Mouse (Mus musculus) 3T3-L1 (cell line): ENCODE data around the gene Slc15a4.

Experiments
- DNase-seq: peaks from one replicate; pipeline ENCODE4 v3.0.0-alpha.2; 2015; ENCODE audit warnings: low read depth, low spot score

Gene Slc15a4

DNA sequence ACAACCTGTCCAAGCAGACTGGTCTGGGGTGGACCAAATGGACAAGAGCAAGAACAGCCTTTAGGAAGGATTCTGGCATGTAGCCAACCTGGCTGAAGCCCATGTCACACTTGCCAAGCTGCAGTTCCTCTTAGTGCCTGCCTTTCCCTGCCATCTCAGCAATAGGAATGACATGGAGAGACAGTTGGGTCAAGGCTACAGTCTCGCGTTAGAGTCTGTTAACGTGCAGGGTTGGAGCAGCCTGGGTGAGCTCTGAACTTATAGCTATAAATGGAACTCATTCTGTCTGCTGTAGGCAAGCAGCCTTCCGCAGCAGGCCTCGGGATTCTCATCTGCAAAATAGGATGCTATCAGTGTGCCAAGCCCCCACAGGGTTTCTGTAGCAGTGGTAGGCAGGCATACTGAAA lies 86.1 kb downstream of the Slc15a4 start:
- DNase-seq: no peak
